Mouse (Mus musculus): ENCODE results near the gene Gm19426. TPM values are rescaled to one million over a fixed set of nuclear protein-coding genes. Genes with fewer than 3 reads are reported as not detected.

Gm19426 gene
- polyA plus RNA-seq, 1 experiment: 0.28 TPM

- Histone ChIP-seq H3K4me1 (ENCODE audit: control insufficient read depth, insufficient read depth, insufficient read length) (no peaks in the 10 kb centered on the region), H3K36me3 (ENCODE audit: control insufficient read depth, insufficient read depth, low read length) (peaks cover 14% of the 10 kb centered on the region), H3K27ac (ENCODE audit: insufficient read depth, low read length) (no peak overlapping the region), H3K27me3 (ENCODE audit: control insufficient read depth, insufficient read depth, low read length) (no peaks in the 10 kb centered on the region), H3K4me3 (ENCODE audit: extremely low read depth, insufficient read depth, insufficient read length) (no peak overlapping the region)
- 94% methylated on average over 5 of the region's 5 CpGs for WGBS
- TF ChIP-seq CTCF (IDR thresholded peaks at IDR 0.05; ENCODE audit: extremely low read depth, insufficient read depth, insufficient read length, insufficient replicate concordance) (no peak), POLR2A (IDR thresholded peaks at IDR 0.05; ENCODE audit: low read depth, low read length) (no peak)
- DNase-seq (ENCODE audit: low read depth in 1 of 2, low spot score in 2 of 2): no peak
Measured at GRCm38 (mm10) chr2:84704329-84704728, 39.1 kb downstream of the Gm19426 start.

GRCm38 (mm10) chr2:84703497-84703896 is 40.0 kb downstream of the Gm19426 start:
- TF ChIP-seq POLR2A (IDR thresholded peaks at IDR 0.05; ENCODE audit: low read depth, low read length) (no peak), CTCF (IDR thresholded peaks at IDR 0.05; ENCODE audit: extremely low read depth, insufficient read depth, insufficient read length, insufficient replicate concordance) (no peak)
- Histone ChIP-seq H3K27me3 (ENCODE audit: control insufficient read depth, insufficient read depth, low read length) (no peaks in the 10 kb centered on the region), H3K4me3 (ENCODE audit: extremely low read depth, insufficient read depth, insufficient read length) (no peak overlapping the region), H3K36me3 (ENCODE audit: control insufficient read depth, insufficient read depth, low read length) (peaks cover 9% of the 10 kb centered on the region), H3K27ac (ENCODE audit: insufficient read depth, low read length) (no peak overlapping the region), H3K4me1 (ENCODE audit: control insufficient read depth, insufficient read depth, insufficient read length) (no peaks in the 10 kb centered on the region)
- no peak for DNase-seq (ENCODE audit: low read depth in 1 of 2, low spot score in 2 of 2)
- WGBS: 95% methylated on average over 1 of the region's 1 CpGs

- 96% methylated on average over 5 of the region's 5 CpGs for WGBS
- TF ChIP-seq POLR2A (IDR thresholded peaks at IDR 0.05; ENCODE audit: low read depth, low read length) (no peak), CTCF (IDR thresholded peaks at IDR 0.05; ENCODE audit: extremely low read depth, insufficient read depth, insufficient read length, insufficient replicate concordance) (no peak)
Measured at GRCm38 (mm10) chr2:84695007-84695695, 48.3 kb downstream of the Gm19426 start.

More at GRCm38 (mm10) chr2:84695007-84695695, 48.3 kb downstream of the Gm19426 start:
- Histone ChIP-seq H3K27me3 (ENCODE audit: control insufficient read depth, insufficient read depth, low read length) (no peaks in the 10 kb centered on the region), H3K27ac (ENCODE audit: insufficient read depth, low read length) (no peak overlapping the region), H3K4me1 (ENCODE audit: control insufficient read depth, insufficient read depth, insufficient read length) (no peaks in the 10 kb centered on the region), H3K36me3 (ENCODE audit: control insufficient read depth, insufficient read depth, low read length) (peaks cover 27% of the 10 kb centered on the region), H3K4me3 (ENCODE audit: extremely low read depth, insufficient read depth, insufficient read length) (no peak overlapping the region)
- no peak for DNase-seq (ENCODE audit: low read depth in 1 of 2, low spot score in 2 of 2)

Other genes with a start within 250 kb of the Gm19426 start
- 12.3 and 14.7 TPM in 2 replicates for gene Ctnnd1, start 92.9 kb downstream of the Gm19426 start, polyA plus RNA-seq (2012; rRNA removed)
- gene Btbd18, start 84.6 kb downstream of the Gm19426 start, polyA plus RNA-seq (2012; rRNA removed): not detected in 2 replicates
- gene Selenoh, start 72.9 kb downstream of the Gm19426 start, polyA plus RNA-seq (2012; rRNA removed): 52.6 and 76.8 TPM in 2 replicates
- gene Gm28635, start 65.6 kb downstream of the Gm19426 start, polyA plus RNA-seq (2012; rRNA removed): not detected in 2 replicates
- 4.9 and 5.0 TPM in 2 replicates for gene Med19, start 65.3 kb downstream of the Gm19426 start, polyA plus RNA-seq (2012; rRNA removed)
- gene Tmx2, start 64.5 kb downstream of the Gm19426 start, polyA plus RNA-seq (2012; rRNA removed): 25.3 and 32.3 TPM in 2 replicates
- gene Zdhhc5, start 28.5 kb downstream of the Gm19426 start, polyA plus RNA-seq (2012; rRNA removed): 24.2 and 27.1 TPM in 2 replicates
- 12.8 and 13.3 TPM in 2 replicates for gene Clp1, start 16.3 kb downstream of the Gm19426 start, polyA plus RNA-seq (2012; rRNA removed)
- 28.2 and 42.6 TPM in 2 replicates for gene Ypel4, start 9.6 kb downstream of the Gm19426 start, polyA plus RNA-seq (2012; rRNA removed)
- gene Serping1, start 31.8 kb upstream of the Gm19426 start, polyA plus RNA-seq (2012; rRNA removed): 135 and 186 TPM in 2 replicates
- 125 and 250 TPM in 2 replicates for gene Ube2l6, start 55.2 kb upstream of the Gm19426 start, polyA plus RNA-seq (2012; rRNA removed)
- 0.04 TPM in 1 of 2 replicates, not detected in the other for gene Smtnl1, start 79.0 kb upstream of the Gm19426 start, polyA plus RNA-seq (2012; rRNA removed)
- gene Timm10, start 83.3 kb upstream of the Gm19426 start, polyA plus RNA-seq (2012; rRNA removed): 19.0 and 24.4 TPM in 2 replicates
- 59.6 and 70.0 TPM in 2 replicates for gene Slc43a1, start 95.2 kb upstream of the Gm19426 start, polyA plus RNA-seq (2012; rRNA removed)
- 3.0 and 7.3 TPM in 2 replicates for gene Rtn4rl2, start 143.1 kb upstream of the Gm19426 start, polyA plus RNA-seq (2012; rRNA removed)
- 45.3 and 51.1 TPM in 2 replicates for gene Slc43a3, start 192.9 kb upstream of the Gm19426 start, polyA plus RNA-seq (2012; rRNA removed)
- gene Prg2, start 236.8 kb upstream of the Gm19426 start, polyA plus RNA-seq (2012; rRNA removed): 14.5 and 42.2 TPM in 2 replicates
- 3.7 and 5.0 TPM in 2 replicates for gene Prg3, start 244.6 kb upstream of the Gm19426 start, polyA plus RNA-seq (2012; rRNA removed)